Mouse (Mus musculus): ENCODE measurements around the gene Ddx58.
A peak's percentile ranks its signal among the peaks of the same experiment; 100 is the strongest.

Ddx58 gene

GRCm38 (mm10) chr4:40234256-40234655 lies 5.4 kb downstream of the Ddx58 start:
- no peak for DNase-seq (ENCODE audit: low spot score)

- no peak for DNase-seq (ENCODE audit: low spot score)
Measured at GRCm38 (mm10) chr4:40233062-40233664, 6.5 kb downstream of the Ddx58 start.

GRCm38 (mm10) chr4:40229723-40230122 lies 9.9 kb downstream of the Ddx58 start:
- DNase-seq (ENCODE audit: low spot score): no peak

- DNase-seq (ENCODE audit: low spot score): no peak
Measured at GRCm38 (mm10) chr4:40227886-40228285, 11.7 kb downstream of the Ddx58 start.

GRCm38 (mm10) chr4:40227131-40227530 lies 12.5 kb downstream of the Ddx58 start:
- no peak for DNase-seq (ENCODE audit: low spot score)

GRCm38 (mm10) chr4:40226095-40226494 lies 13.5 kb downstream of the Ddx58 start:
- DNase-seq (ENCODE audit: low spot score): no peak

GRCm38 (mm10) chr4:40221876-40222585 lies 17.6 kb downstream of the Ddx58 start:
- no peak for DNase-seq (ENCODE audit: low spot score)

- DNase-seq (ENCODE audit: low spot score): no peak
Measured at GRCm38 (mm10) chr4:40221004-40221760, 18.4 kb downstream of the Ddx58 start.

- no peak for DNase-seq (ENCODE audit: low spot score)
Measured at GRCm38 (mm10) chr4:40220437-40220836, 19.2 kb downstream of the Ddx58 start.

- DNase-seq (ENCODE audit: low spot score): peak; percentile 28
Measured at GRCm38 (mm10) chr4:40218382-40218781, 21.2 kb downstream of the Ddx58 start.

- DNase-seq (ENCODE audit: low spot score): no peak
Measured at GRCm38 (mm10) chr4:40217910-40218309, 21.7 kb downstream of the Ddx58 start.

- no peak for DNase-seq (ENCODE audit: low spot score)
Measured at GRCm38 (mm10) chr4:40212177-40212576, 27.5 kb downstream of the Ddx58 start.

- no peak for DNase-seq (ENCODE audit: low spot score)
Measured at GRCm38 (mm10) chr4:40207701-40208100, 31.9 kb downstream of the Ddx58 start.

GRCm38 (mm10) chr4:40205231-40205903 lies 34.3 kb downstream of the Ddx58 start:
- DNase-seq (ENCODE audit: low spot score): no peak

- no peak for DNase-seq (ENCODE audit: low spot score)
Measured at GRCm38 (mm10) chr4:40204374-40204773, 35.3 kb downstream of the Ddx58 start.

- no peak for DNase-seq (ENCODE audit: low spot score)
Measured at GRCm38 (mm10) chr4:40202205-40202604, 37.4 kb downstream of the Ddx58 start.

- DNase-seq (ENCODE audit: low spot score): no peak
Measured at GRCm38 (mm10) chr4:40195336-40195735, 44.3 kb downstream of the Ddx58 start.

- DNase-seq (ENCODE audit: low spot score): no peak
Measured at GRCm38 (mm10) chr4:40193461-40193860, 46.2 kb downstream of the Ddx58 start.

- no peak for DNase-seq (ENCODE audit: low spot score)
Measured at GRCm38 (mm10) chr4:40192246-40192645, 47.4 kb downstream of the Ddx58 start.

- no peak for DNase-seq (ENCODE audit: low spot score)
Measured at GRCm38 (mm10) chr4:40187956-40188355, 51.7 kb downstream of the Ddx58 start.

GRCm38 (mm10) chr4:40184470-40184869 lies 55.2 kb downstream of the Ddx58 start:
- DNase-seq (ENCODE audit: low spot score): no peak

- no peak for DNase-seq (ENCODE audit: low spot score)
Measured at GRCm38 (mm10) chr4:40183781-40184180, 55.8 kb downstream of the Ddx58 start.

All from MN1 (cell line).